ENCODE assay signal across 8 mouse cellular contexts in the genomic region with DNA sequence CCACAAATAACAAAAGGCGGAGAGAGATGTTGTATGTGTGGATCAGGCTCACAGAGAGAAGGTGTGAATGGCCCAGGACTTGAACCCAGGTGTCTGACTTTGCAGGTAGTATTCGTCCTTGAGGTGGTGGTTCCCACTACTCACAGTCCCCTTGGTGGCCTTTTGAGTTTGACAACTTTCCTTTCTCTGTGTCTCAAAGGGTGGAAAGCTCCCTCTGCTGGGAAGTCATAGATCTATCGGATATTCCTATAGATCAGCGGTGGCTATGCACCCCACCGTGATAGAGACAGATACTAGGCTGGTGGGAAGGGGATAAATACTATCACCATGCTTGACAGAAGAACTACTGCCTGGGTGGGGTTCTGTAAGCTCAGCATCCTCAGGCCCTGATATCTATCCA.
DNase-seq lines count a peak whose midpoint lies in the region; ATAC-seq and TF ChIP-seq lines count a peak whose summit lies in the region.

No protein-coding gene starts in this region.

- no peak overlapping the region for H3K4me3 ChIP-seq in ES-E14 (ENCODE audit: insufficient read depth in 1 of 2, low read depth in 1 of 2, low read length in 2 of 2, poor library complexity in 1 of 2, severe bottlenecking in 1 of 2)
- H3K4me3 ChIP-seq in limb, embryonic 14.5 days (replicated peaks; ENCODE audit: low read length): no peak overlapping the region
- no peak overlapping the region for H3K4me3 ChIP-seq in heart, embryonic 12.5 days

- H3K27me3 ChIP-seq in limb, embryonic 14.5 days (ENCODE audit: control insufficient read depth, insufficient read depth, low read length): no peaks in the 10 kb centered on the region
- no peaks in the 10 kb centered on the region for H3K27me3 ChIP-seq in heart, embryonic 12.5 days (replicated peaks)

- TF ChIP-seq POLR2A in brain, embryonic 14.5 days (IDR thresholded peaks at IDR 0.05; ENCODE audit: borderline replicate concordance, extremely low read depth, insufficient read depth, insufficient read length, poor library complexity, severe bottlenecking): no peak
- TF ChIP-seq POLR2A in limb, embryonic 14.5 days (IDR thresholded peaks at IDR 0.05; ENCODE audit: borderline replicate concordance, extremely low read depth, insufficient read depth, insufficient read length): no peak

- H3K9me3 ChIP-seq in ES-E14 (ENCODE audit: control insufficient read depth, insufficient read depth, low read depth, low read length): no peaks in the 10 kb centered on the region
- no peaks in the 10 kb centered on the region for H3K9me3 ChIP-seq in limb, embryonic 14.5 days (ENCODE audit: control insufficient read depth, low read length)
- H3K9me3 ChIP-seq in heart, embryonic 12.5 days (replicated peaks): no peaks in the 10 kb centered on the region

- DNase-seq in layer of hippocampus, adult 11-12 months (ENCODE audit: low spot score): peak; percentile 31
- no peak for DNase-seq in layer of hippocampus, postnatal 25 days (ENCODE audit: extremely low spot score in 1 of 2, low spot score in 1 of 2)
- peak; percentile 17 for DNase-seq in ES-E14 (ENCODE audit: low read depth, low spot score)
- DNase-seq in brain, embryonic 14.5 days (ENCODE audit: low read depth): peak; percentile 27
- peak; percentile 41 for DNase-seq in limb, embryonic 14.5 days (ENCODE audit: low spot score)
- DNase-seq in thymus, adult 18-20 months: no peak
- no peak for DNase-seq in adipocyte (ENCODE audit: low spot score)

- in situ Hi-C loops in ES-E14 (cut with MboI; ENCODE audit: low sequenced_read_pairs in 2 of 2, unreplicated experiment in 2 of 2): loop anchor here (25.0 kb wide), 1 partner anchor 368 kb away; no protein-coding TSS in a partner anchor

- TF ChIP-seq CTCF in brain, embryonic 14.5 days (IDR thresholded peaks at IDR 0.05; ENCODE audit: borderline replicate concordance, extremely low read depth, insufficient read depth, insufficient read length): peak; percentile 34; the same call in 1 of the 2 replicates

- no peak for ATAC-seq in limb, embryonic 14.5 days (ENCODE audit: low FRiP score, low read depth)
- ATAC-seq in heart, embryonic 12.5 days (ENCODE audit: insufficient number of reproducible peaks, low FRiP score): no peak

- H3K4me1 ChIP-seq in ES-E14 (ENCODE audit: control insufficient read depth in 2 of 2, insufficient read depth in 2 of 2, low read length in 2 of 2, poor library complexity in 1 of 2): peaks cover 0 to 2% of the 10 kb centered on the region in 2 experiments; a peak in 1 of 4 replicates
- no peaks in the 10 kb centered on the region for H3K4me1 ChIP-seq in limb, embryonic 14.5 days (ENCODE audit: control insufficient read depth, insufficient read depth, low read length)
- peaks cover 3% of the 10 kb centered on the region; the same call in 1 of the 2 replicates for H3K4me1 ChIP-seq in heart, embryonic 12.5 days (replicated peaks)

- H3K27ac ChIP-seq in ES-E14 (ENCODE audit: insufficient read depth, low read depth, low read length, poor library complexity, severe bottlenecking): no peak overlapping the region
- H3K27ac ChIP-seq in limb, embryonic 14.5 days (replicated peaks; ENCODE audit: low read depth, low read length): no peak overlapping the region
- H3K27ac ChIP-seq in heart, embryonic 12.5 days (ENCODE audit: poor library complexity, severe bottlenecking): no peak overlapping the region

- no peak overlapping the region for H3K9ac ChIP-seq in ES-E14 (ENCODE audit: insufficient read depth, low read depth, low read length, poor library complexity, severe bottlenecking)
- H3K9ac ChIP-seq in limb, embryonic 14.5 days (ENCODE audit: low read depth, low read length, severe bottlenecking): no peak overlapping the region
- H3K9ac ChIP-seq in heart, embryonic 12.5 days: no peak overlapping the region

- H3K4me2 ChIP-seq in limb, embryonic 14.5 days (replicated peaks; ENCODE audit: low read depth, low read length, severe bottlenecking): no peak overlapping the region
- no peak overlapping the region for H3K4me2 ChIP-seq in heart, embryonic 12.5 days

- H3K36me3 ChIP-seq in ES-E14 (ENCODE audit: control insufficient read depth, insufficient read depth, low read length, poor library complexity, severe bottlenecking): no peaks in the 10 kb centered on the region
- H3K36me3 ChIP-seq in limb, embryonic 14.5 days (ENCODE audit: control insufficient read depth, insufficient read depth, low read length): no peaks in the 10 kb centered on the region
- H3K36me3 ChIP-seq in heart, embryonic 12.5 days: no peaks in the 10 kb centered on the region

- WGBS in limb, embryonic 14.5 days: 46% methylated on average over 5 of the region's 5 CpGs
- WGBS in heart, embryonic 12.5 days: 46% methylated on average over 5 of the region's 5 CpGs

TF ChIP-seq in ES-E14, 5 proteins besides CTCF, POLR2A, EP300 and RAD21:
- no peak for TF ChIP-seq MAFK (IDR thresholded peaks at IDR 0.05; ENCODE audit: insufficient read depth, low read depth, low read length)
- TF ChIP-seq ZC3H11A (IDR thresholded peaks at IDR 0.05; ENCODE audit: borderline replicate concordance, low read depth, low read length): no peak
- no peak for TF ChIP-seq HCFC1 (IDR thresholded peaks at IDR 0.05; ENCODE audit: borderline replicate concordance, insufficient read depth, low read length)
- TF ChIP-seq CHD2 (IDR thresholded peaks at IDR 0.05; ENCODE audit: low read depth, low read length): no peak
- TF ChIP-seq ZNF384 (IDR thresholded peaks at IDR 0.05; ENCODE audit: low read depth, low read length): no peak

Comparison
In these comparisons a context has a peak if more than half of its experiments do, and no peak if none do; other contexts are left out.
1. DNase-seq: peak in layer of hippocampus, adult 11-12 months (single experiment), ES-E14 (single experiment), brain, embryonic 14.5 days (single experiment) and limb, embryonic 14.5 days (single experiment); none in layer of hippocampus, postnatal 25 days (0 of 2), thymus, adult 18-20 months (0 of 2) and adipocyte (single experiment).